Mouse (Mus musculus) bone marrow, adult 2 months (tissue): Measurements from ENCODE around the gene Kcna4. TPM values are rescaled to one million over a fixed set of nuclear protein-coding genes. Genes with fewer than 3 reads are reported as not detected.

Experiments
- H3K27ac ChIP-seq: fragments of 200-500 bp; 2 replicates; pipeline ENCODE4 v1.5.1; 2012; ENCODE audit warnings: low read depth, mild to moderate bottlenecking, control low read depth, inconsistent platforms, low read length; ENCODE audit not compliant: control insufficient read depth, poor library complexity, insufficient read depth
- H3K4me1 ChIP-seq: fragments of 200-500 bp; 2 replicates; pipeline ENCODE4 v1.6.1; 2011; ENCODE audit warnings: low read length; ENCODE audit not compliant: control insufficient read depth, insufficient read depth
- H3K4me3 ChIP-seq: fragments of 200-500 bp; replicated peaks from 2 replicates; pipeline ENCODE3; 2011; ENCODE audit warnings: mild to moderate bottlenecking, low read depth, low read length, control low read depth; ENCODE audit not compliant: control insufficient read depth
- CTCF ChIP-seq: fragments of 200-500 bp; IDR thresholded peaks from 2 replicates; pipeline ENCODE4 v1.5.1; 2011; ENCODE audit warnings: low read length, control low read depth; ENCODE audit not compliant: control insufficient read depth, insufficient read depth
- POLR2A ChIP-seq: fragments of 200-500 bp; IDR thresholded peaks from 2 replicates; pipeline ENCODE4 v1.6.1; 2011; ENCODE audit warnings: low read depth, mild to moderate bottlenecking, control low read depth, low read length, borderline replicate concordance; ENCODE audit not compliant: control insufficient read depth
- WGBS: fragments of 180-500 bp; shearing (Covaris S2); methylation state at CpG from one replicate; pipeline ENCODE4 v1.1.7; 2018; 5-methylcytosine and 5-hydroxymethylcytosine counted together
- polyA plus RNA-seq: library from polyadenylated mRNA; stranded (reverse); fragments of >200 nt; gene quantifications from 2 replicates; pipeline ENCODE4 v1.2.4, GENCODE M21; 2011; ENCODE audit warnings: low replicate concordance; ENCODE audit not compliant: missing spikeins, insufficient read depth, insufficient read length

The Kcna4 gene
- polyA plus RNA-seq = not detected in 2 replicates

- 7% methylated on average over 24 of the region's 24 CpGs for WGBS
- Histone ChIP-seq H3K27ac (no peak within 1 kb of the TSS), H3K4me1 (no peaks in the 10 kb centered on the region), H3K4me3 (no peak within 1 kb of the TSS)
- no peak for TF ChIP-seq POLR2A
- no peak for TF ChIP-seq CTCF
Observed at GRCm38 (mm10) chr2:107289990-107290696, at the start of gene Kcna4. Gene Kcna4 (plus strand): TSS chr2:107290639.

- Histone ChIP-seq H3K27ac (no peak overlapping the region), H3K4me1 (no peaks in the 10 kb centered on the region), H3K4me3 (no peak overlapping the region)
- TF ChIP-seq CTCF = no peak
- TF ChIP-seq POLR2A = no peak
- WGBS = 81% methylated on average over 3 of the region's 3 CpGs
Observed at GRCm38 (mm10) chr2:107258091-107258490, 32.3 kb upstream of the Kcna4 start.

DNA sequence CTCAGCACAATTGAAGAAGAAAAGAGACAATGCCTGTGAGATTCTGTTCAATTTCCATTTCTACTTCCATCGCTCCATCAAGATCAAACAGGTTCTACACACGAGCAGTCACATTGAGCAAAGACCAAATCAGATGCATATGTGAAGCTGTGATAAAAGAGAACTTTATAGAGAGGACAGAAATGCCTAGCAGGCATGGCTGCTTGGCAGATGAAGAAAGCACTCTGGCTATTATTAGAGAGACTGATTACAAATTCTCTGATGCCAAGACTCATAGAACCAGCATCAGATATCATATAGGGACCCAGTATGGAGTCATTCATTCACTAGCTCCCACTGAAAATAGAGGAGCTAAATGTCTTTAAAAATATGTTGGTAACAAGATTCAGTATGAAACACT is 24.2 kb upstream of the Kcna4 start:
- Histone ChIP-seq H3K27ac (no peak overlapping the region), H3K4me3 (no peak overlapping the region), H3K4me1 (no peaks in the 10 kb centered on the region)
- no peak for TF ChIP-seq CTCF
- WGBS = 66% methylated on average over 2 of the region's 2 CpGs

DNA sequence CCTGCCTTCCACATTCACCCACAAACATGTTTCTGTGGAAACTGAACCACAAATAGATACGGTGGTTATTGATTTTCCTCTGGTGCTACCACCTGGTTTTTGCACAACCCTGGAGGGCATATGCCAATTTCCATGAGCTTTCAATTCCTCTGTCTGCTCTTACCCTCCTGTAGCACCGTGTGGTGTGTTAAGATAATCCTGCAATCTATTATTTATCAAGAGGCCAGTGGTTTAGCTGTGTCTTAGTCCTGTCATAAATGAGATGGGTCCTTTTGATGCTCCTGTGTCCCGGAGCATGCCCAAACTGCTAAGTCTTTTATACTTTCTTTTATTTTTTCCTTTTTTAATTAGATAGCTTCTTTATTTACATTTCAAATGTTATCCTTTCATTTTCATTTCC is 20.4 kb upstream of the Kcna4 start:
- WGBS = 65% methylated on average over 3 of the region's 3 CpGs
- H3K4me1 ChIP-seq = no peaks in the 10 kb centered on the region
- H3K4me3 ChIP-seq = no peak overlapping the region
- TF ChIP-seq CTCF (no peak), POLR2A (no peak)
- no peak overlapping the region for H3K27ac ChIP-seq

- TF ChIP-seq CTCF = no peak
- no peak for TF ChIP-seq POLR2A
- no peaks in the 10 kb centered on the region for H3K4me1 ChIP-seq
- 2% methylated on average over 12 of the region's 12 CpGs for WGBS
- no peak overlapping the region for H3K4me3 ChIP-seq
- H3K27ac ChIP-seq = no peak overlapping the region
Observed at GRCm38 (mm10) chr2:107290697-107291019, 219 bp downstream of the Kcna4 start.

GRCm38 (mm10) chr2:107291142-107291541 is 703 bp downstream of the Kcna4 start:
- WGBS = 8% methylated on average over 16 of the region's 16 CpGs
- H3K27ac ChIP-seq = no peak overlapping the region
- no peak for TF ChIP-seq POLR2A
- TF ChIP-seq CTCF = no peak
- H3K4me1 ChIP-seq = no peaks in the 10 kb centered on the region
- H3K4me3 ChIP-seq = no peak overlapping the region

DNA sequence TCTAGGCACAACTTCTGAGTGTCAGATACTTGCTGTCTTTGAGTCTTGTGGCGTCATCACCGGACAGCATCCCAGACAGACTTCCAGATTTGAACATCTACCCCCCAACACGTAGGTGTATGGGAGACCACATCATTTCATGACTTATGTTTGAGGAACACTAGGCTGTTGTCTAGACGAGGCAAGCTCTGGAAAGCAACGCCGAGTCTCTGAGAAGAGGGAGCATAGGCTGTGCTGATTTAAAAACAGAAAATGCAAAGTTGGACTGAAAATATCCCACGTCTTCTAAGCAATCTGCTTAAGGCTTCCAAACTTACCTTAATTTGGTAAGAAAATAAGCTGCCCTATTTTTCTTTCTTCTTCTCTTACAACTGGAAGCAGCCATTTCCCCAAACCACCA is 4.1 kb downstream of the Kcna4 start:
- WGBS = 84% methylated on average over 7 of the region's 7 CpGs
- TF ChIP-seq CTCF (no peak), POLR2A (no peak)
- H3K27ac ChIP-seq = no peak overlapping the region
- no peak overlapping the region for H3K4me3 ChIP-seq
- no peaks in the 10 kb centered on the region for H3K4me1 ChIP-seq

DNA sequence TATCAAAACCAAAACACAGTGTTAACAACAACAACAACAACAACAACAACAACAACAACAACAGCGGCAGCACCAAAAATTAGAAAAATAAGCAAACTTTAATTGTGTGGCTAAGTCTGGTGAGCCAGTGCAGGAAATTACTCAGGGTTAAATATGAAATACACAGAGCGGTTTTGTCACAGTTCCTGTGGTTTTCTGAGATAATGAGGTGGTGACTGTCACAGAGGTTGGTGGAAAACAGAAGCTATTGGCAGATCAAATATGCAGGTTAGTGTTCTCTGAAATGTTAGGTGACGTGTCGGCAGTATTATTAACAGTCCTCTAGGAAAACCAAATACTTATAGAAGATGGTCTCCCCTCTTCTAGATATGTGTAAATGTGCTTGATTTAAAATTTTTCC is 11.4 kb downstream of the Kcna4 start:
- Histone ChIP-seq H3K27ac (no peak overlapping the region), H3K4me3 (no peak overlapping the region), H3K4me1 (no peaks in the 10 kb centered on the region)
- TF ChIP-seq POLR2A = no peak
- WGBS = 22% methylated on average over 4 of the region's 4 CpGs

GRCm38 (mm10) chr2:107304707-107305106 is 14.3 kb downstream of the Kcna4 start:
- Histone ChIP-seq H3K4me3 (no peak overlapping the region), H3K4me1 (no peaks in the 10 kb centered on the region), H3K27ac (no peak overlapping the region)
- TF ChIP-seq CTCF (no peak), POLR2A (no peak)
- WGBS = 72% methylated on average over 3 of the region's 3 CpGs
